In genomic region chr4:42928209-42928608, GRCm38 (mm10) we compare ENCODE assay signal across 1 mouse cellular context.
A peak's percentile ranks its signal among the peaks of the same experiment; 100 is the strongest.
TF ChIP-seq lines count a peak whose summit lies in the region.

No protein-coding gene starts in this region.

TF ChIP-seq in ES-E14, 5 proteins besides CTCF, POLR2A, EP300 and RAD21:
- peak; percentile 58; the same call in 1 of the 2 replicates for TF ChIP-seq ZC3H11A (IDR thresholded peaks at IDR 0.05; ENCODE audit: borderline replicate concordance, low read depth, low read length)
- TF ChIP-seq ZNF384 (IDR thresholded peaks at IDR 0.05; ENCODE audit: low read depth, low read length) = no peak
